Mouse (Mus musculus) cerebral cortex, adult 2 months (tissue): Measurements from ENCODE around the gene Col10a1.

Experiments
- WGBS: fragments of 180-500 bp; shearing (Covaris S2); methylation state at CpG from one replicate; pipeline ENCODE4 v1.1.7; 2018; 5-methylcytosine and 5-hydroxymethylcytosine counted together

Col10a1 gene

GRCm38 (mm10) chr10:34389681-34390080 is at the start of gene Col10a1:
TSS of gene Col10a1 (plus strand) at chr10:34389981.
- WGBS, result 71% methylated on average over 8 of the region's 8 CpGs

GRCm38 (mm10) chr10:34341014-34341413 is 48.8 kb upstream of the Col10a1 start:
- 81% methylated on average over 6 of the region's 6 CpGs for WGBS

- 82% methylated on average over 1 of the region's 1 CpGs for WGBS
These were observed 47.9 kb upstream of the Col10a1 start for GRCm38 (mm10) chr10:34341886-34342285.

GRCm38 (mm10) chr10:34352166-34352565 is 37.6 kb upstream of the Col10a1 start:
- WGBS, result 74% methylated on average over 4 of the region's 4 CpGs

GRCm38 (mm10) chr10:34358263-34358662 is 31.5 kb upstream of the Col10a1 start:
- 82% methylated on average over 3 of the region's 3 CpGs for WGBS

- 50% methylated on average over 5 of the region's 5 CpGs for WGBS
These were observed 21.6 kb upstream of the Col10a1 start for GRCm38 (mm10) chr10:34368138-34368537.

- WGBS, result 92% methylated on average over 7 of the region's 7 CpGs
These were observed 16.4 kb upstream of the Col10a1 start for GRCm38 (mm10) chr10:34373332-34373731.

GRCm38 (mm10) chr10:34385636-34386035 is 4.1 kb upstream of the Col10a1 start:
- WGBS, result 89% methylated on average over 5 of the region's 5 CpGs

- WGBS, result 74% methylated on average over 4 of the region's 4 CpGs
These were observed 7.2 kb downstream of the Col10a1 start for GRCm38 (mm10) chr10:34396959-34397358.

GRCm38 (mm10) chr10:34418204-34418756 is 28.5 kb downstream of the Col10a1 start, which contains the start of gene Nt5dc1:
TSS of gene Nt5dc1 (minus strand) at chr10:34418552.
- WGBS, result 1% methylated on average over 49 of the region's 49 CpGs

- WGBS, result 64% methylated on average over 4 of the region's 4 CpGs
These were observed 29.0 kb downstream of the Col10a1 start for GRCm38 (mm10) chr10:34418794-34419193.

- 98% methylated on average over 6 of the region's 14 CpGs for WGBS
These were observed 44.4 kb downstream of the Col10a1 start for GRCm38 (mm10) chr10:34434191-34434590.
